28 mouse cellular contexts compared by ENCODE assay signal in genomic region chr1:89153203-89153602, GRCm38 (mm10).
A peak's percentile ranks its signal among the peaks of the same experiment; 100 is the strongest.
DNase-seq lines count a peak whose midpoint lies in the region; ATAC-seq and TF ChIP-seq lines count a peak whose summit lies in the region.
"Had no signal": no experiment of that assay in that cellular context is flagged by ENCODE, and none has a peak within 500 bp of the region (broad histone marks: within the 10 kb centered on the region; RNA-seq: fewer than 3 reads in every experiment).

No protein-coding gene starts in this region.

- no peak overlapping the region for H3K4me3 ChIP-seq in intestine, embryonic 14.5 days (ENCODE audit: low read depth, low read length)
- H3K4me3 ChIP-seq in intestine, embryonic 16.5 days (ENCODE audit: low read length): no peak overlapping the region
- H3K4me3 ChIP-seq in midbrain, postnatal 0 days (ENCODE audit: low read depth, low read length): no peak overlapping the region
- H3K4me3 ChIP-seq: embryonic facial prominence, embryonic 10.5 days; embryonic facial prominence, embryonic 13.5 days; erythroblast, embryonic 14.5 days; forebrain, embryonic 12.5 days; heart, adult 2 months; heart, embryonic 10.5 days; heart, embryonic 13.5 days; hindbrain, embryonic 15.5 days had no signal

- no peaks in the 10 kb centered on the region for H3K4me1 ChIP-seq in intestine, embryonic 14.5 days (replicated peaks; ENCODE audit: control insufficient read depth, insufficient read depth, low read length)
- H3K4me1 ChIP-seq in intestine, embryonic 16.5 days (ENCODE audit: control insufficient read depth, insufficient read depth, low read length): no peaks in the 10 kb centered on the region
- no peaks in the 10 kb centered on the region for H3K4me1 ChIP-seq in midbrain, postnatal 0 days (ENCODE audit: insufficient read depth, low read length)
- H3K4me1 ChIP-seq: embryonic facial prominence, embryonic 10.5 days; embryonic facial prominence, embryonic 13.5 days; forebrain, embryonic 12.5 days; hindbrain, embryonic 15.5 days had no signal

- 80% methylated on average over 6 of the region's 6 CpGs for WGBS in intestine, embryonic 14.5 days
- WGBS in intestine, embryonic 16.5 days: 77% methylated on average over 6 of the region's 6 CpGs
- WGBS in midbrain, postnatal 0 days: 92% methylated on average over 6 of the region's 6 CpGs

- no peak overlapping the region for H3K27ac ChIP-seq in intestine, embryonic 14.5 days (ENCODE audit: low read depth)
- H3K27ac ChIP-seq in intestine, embryonic 16.5 days (ENCODE audit: low read length): no peak overlapping the region
- H3K27ac ChIP-seq in midbrain, postnatal 0 days (ENCODE audit: low read depth, low read length): no peak overlapping the region
- H3K27ac ChIP-seq: embryonic facial prominence, embryonic 10.5 days; embryonic facial prominence, embryonic 13.5 days; forebrain, embryonic 12.5 days; heart, adult 2 months; heart, embryonic 10.5 days; heart, embryonic 13.5 days; hindbrain, embryonic 15.5 days had no signal

- no peaks in the 10 kb centered on the region for H3K27me3 ChIP-seq in intestine, embryonic 14.5 days (replicated peaks; ENCODE audit: control insufficient read depth, insufficient read depth, low read length)
- H3K27me3 ChIP-seq in intestine, embryonic 16.5 days (replicated peaks; ENCODE audit: control insufficient read depth, insufficient read depth, low read length): no peaks in the 10 kb centered on the region
- H3K27me3 ChIP-seq in midbrain, postnatal 0 days (ENCODE audit: insufficient read depth, low read length): no peaks in the 10 kb centered on the region
- H3K27me3 ChIP-seq: embryonic facial prominence, embryonic 13.5 days; forebrain, embryonic 12.5 days; heart, embryonic 13.5 days; hindbrain, embryonic 15.5 days; Patski had no signal

- H3K9me3 ChIP-seq in intestine, embryonic 14.5 days (ENCODE audit: control insufficient read depth, low read length): no peaks in the 10 kb centered on the region
- H3K9me3 ChIP-seq in intestine, embryonic 16.5 days (ENCODE audit: control insufficient read depth, low read length): no peaks in the 10 kb centered on the region
- no peaks in the 10 kb centered on the region for H3K9me3 ChIP-seq in midbrain, postnatal 0 days (ENCODE audit: low read length)
- H3K9me3 ChIP-seq: embryonic facial prominence, embryonic 10.5 days; embryonic facial prominence, embryonic 13.5 days; forebrain, embryonic 12.5 days; heart, embryonic 10.5 days; heart, embryonic 13.5 days; hindbrain, embryonic 15.5 days had no signal

- H3K36me3 ChIP-seq in intestine, embryonic 14.5 days (ENCODE audit: control insufficient read depth, insufficient read depth, low read length): peaks cover 44% of the 10 kb centered on the region
- peaks cover 6% of the 10 kb centered on the region; the same call in 1 of the 2 replicates for H3K36me3 ChIP-seq in intestine, embryonic 16.5 days (ENCODE audit: control insufficient read depth, insufficient read depth, low read length)
- H3K36me3 ChIP-seq in midbrain, postnatal 0 days (ENCODE audit: insufficient read depth, low read length): no peaks in the 10 kb centered on the region
- H3K36me3 ChIP-seq: G1E had no signal

- ATAC-seq in intestine, embryonic 14.5 days (replicated peaks; ENCODE audit: low FRiP score, low TSS enrichment, low read depth): 0 out of 2 replicates have a peak, but pooled peaks have one; percentile 43
- no peak for ATAC-seq in intestine, embryonic 16.5 days
- no peak for ATAC-seq in midbrain, postnatal 0 days (ENCODE audit: low FRiP score)
- ATAC-seq: activated CD4-positive, CD25-positive, alpha-beta regulatory T cell, adult 4 months; forebrain, embryonic 16.5 days had no signal

- TF ChIP-seq CTCF in midbrain, postnatal 0 days (IDR thresholded peaks at IDR 0.05): no peak

- no peak overlapping the region for H3K4me2 ChIP-seq in intestine, embryonic 14.5 days (ENCODE audit: low read length)
- H3K4me2 ChIP-seq in intestine, embryonic 16.5 days (ENCODE audit: low read depth, low read length): no peak overlapping the region
- H3K4me2 ChIP-seq in midbrain, postnatal 0 days (ENCODE audit: low read depth, low read length, poor library complexity, severe bottlenecking): no peak overlapping the region
- H3K4me2 ChIP-seq: embryonic facial prominence, embryonic 13.5 days; forebrain, embryonic 12.5 days; heart, embryonic 13.5 days; hindbrain, embryonic 15.5 days had no signal

- DNase-seq in intestine, embryonic 14.5 days (ENCODE audit: low spot score): no peak
- DNase-seq in kidney, adult 9 months: peak; percentile 31
- DNase-seq in kidney, adult 18-20 months: no peak
- peak; percentile 36 for DNase-seq in ES-CJ7 (ENCODE audit: low read depth, low spot score)
- DNase-seq in midbrain, postnatal 0 days (ENCODE audit: low spot score): no peak
- DNase-seq: adrenal gland, adult 8-10 months; adrenal gland, postnatal 25 days; cerebellum, adult 11-12 months; cerebellum, adult 8-10 months; cerebellum, postnatal 10 days; cerebellum, postnatal 36 days; embryo, embryonic 11 days; gastrocnemius, postnatal 10 days; gastrocnemius, postnatal 36 days; heart, adult 2 months; heart, postnatal 14 days had no signal

- no peak overlapping the region for H3K9ac ChIP-seq in intestine, embryonic 14.5 days (ENCODE audit: low read length)
- H3K9ac ChIP-seq in intestine, embryonic 16.5 days (ENCODE audit: low read depth, low read length): no peak overlapping the region
- no peak overlapping the region for H3K9ac ChIP-seq in midbrain, postnatal 0 days (replicated peaks; ENCODE audit: low read length, poor library complexity, severe bottlenecking)
- H3K9ac ChIP-seq: embryonic facial prominence, embryonic 13.5 days; forebrain, embryonic 12.5 days; heart, embryonic 13.5 days; hindbrain, embryonic 15.5 days had no signal

Comparison
In these comparisons a context has a peak if more than half of its experiments do, and no peak if none do; other contexts are left out.
1. DNase-seq: peak in kidney, adult 9 months (single experiment) and ES-CJ7 (single experiment); none in intestine, embryonic 14.5 days (single experiment), kidney, adult 18-20 months (single experiment) and midbrain, postnatal 0 days (single experiment).